Mouse (Mus musculus) small intestine, adult 2 months (tissue): ENCODE data around the gene Tomm40l. TPM values are rescaled to one million over a fixed set of nuclear protein-coding genes. Genes with fewer than 3 reads are reported as not detected.

Experiments
- H3K27ac ChIP-seq: fragments of 200-500 bp; 2 replicates; pipeline ENCODE4 v1.5.1; 2012; ENCODE audit warnings: low read depth, low read length, control low read depth, inconsistent platforms; ENCODE audit not compliant: insufficient read depth
- H3K27me3 ChIP-seq: fragments of 200-500 bp; 2 replicates; pipeline ENCODE4 v1.6.1; 2012; ENCODE audit warnings: mild to moderate bottlenecking, moderate library complexity, low read length, inconsistent platforms; ENCODE audit not compliant: control insufficient read depth, insufficient read depth
- H3K36me3 ChIP-seq: fragments of 200-500 bp; 2 replicates; pipeline ENCODE4 v1.6.1; 2012; ENCODE audit warnings: mild to moderate bottlenecking, low read length, control low read depth, inconsistent platforms; ENCODE audit not compliant: control insufficient read depth, insufficient read depth
- H3K4me1 ChIP-seq: fragments of 200-500 bp; 2 replicates; pipeline ENCODE4 v1.6.1; 2012; ENCODE audit warnings: low read length, inconsistent platforms, mixed read lengths; ENCODE audit not compliant: control insufficient read depth, insufficient read depth, insufficient read length
- H3K4me3 ChIP-seq: fragments of 200-500 bp; 2 replicates; pipeline ENCODE4 v1.5.1; 2012; ENCODE audit warnings: low read depth, mild to moderate bottlenecking, control low read depth, inconsistent platforms, low read length, moderate library complexity
- CTCF ChIP-seq: fragments of 200-500 bp; IDR thresholded peaks from 2 replicates; pipeline ENCODE4 v1.5.1; 2012; ENCODE audit warnings: low read depth, mild to moderate bottlenecking, control low read depth, inconsistent platforms, low read length, moderate library complexity, mixed read lengths; ENCODE audit not compliant: insufficient replicate concordance, insufficient read length; ENCODE audit errors: extremely low read depth
- POLR2A ChIP-seq: fragments of 200-500 bp; IDR thresholded peaks from 2 replicates; pipeline ENCODE4 v1.6.1; 2012; ENCODE audit warnings: low read depth, mild to moderate bottlenecking, control low read depth, inconsistent platforms, low read length, moderate library complexity
- WGBS: fragments of 180-500 bp; shearing (Covaris S2); methylation state at CpG from one replicate; pipeline ENCODE4 v1.1.7; 2018; 5-methylcytosine and 5-hydroxymethylcytosine counted together
- polyA plus RNA-seq: library from polyadenylated mRNA; depleted of rRNA; stranded (reverse); fragments of >200 nt; gene quantifications from 2 replicates; pipeline ENCODE4 v1.2.3, GENCODE M21; 2012

Tomm40l gene
- polyA plus RNA-seq, 1 experiment, result 21.2 TPM

- peak within 1 kb of the TSS; percentile 96 for H3K27ac ChIP-seq
- H3K36me3 ChIP-seq, result peaks cover 20% of the 10 kb centered on the region
- WGBS, result 41% methylated on average over 10 of the region's 10 CpGs
- no peaks in the 10 kb centered on the region for H3K27me3 ChIP-seq
- TF ChIP-seq CTCF (no peak), POLR2A (peak; percentile 76; the same call in 1 of the 2 replicates)
- peaks cover 9% of the 10 kb centered on the region; the same call in 1 of the 2 replicates for H3K4me1 ChIP-seq
- peak within 1 kb of the TSS; percentile 78 for H3K4me3 ChIP-seq
These were observed 8.4 kb downstream of the Tomm40l start, which contains the start of gene Nr1i3 for GRCm38 (mm10) chr1:171213801-171214496. Gene Nr1i3, plus strand, starts transcription at chr1:171213970.

- Histone ChIP-seq H3K4me3 (no peak overlapping the region), H3K4me1 (peaks cover 9% of the 10 kb centered on the region; the same call in 1 of the 2 replicates), H3K27me3 (no peaks in the 10 kb centered on the region), H3K36me3 (peaks cover 9% of the 10 kb centered on the region), H3K27ac (no peak overlapping the region)
- WGBS, result 52% methylated on average over 3 of the region's 3 CpGs
- no peak for TF ChIP-seq CTCF
- no peak for TF ChIP-seq POLR2A
These were observed 9.5 kb downstream of the Tomm40l start for GRCm38 (mm10) chr1:171212854-171213253.

DNA sequence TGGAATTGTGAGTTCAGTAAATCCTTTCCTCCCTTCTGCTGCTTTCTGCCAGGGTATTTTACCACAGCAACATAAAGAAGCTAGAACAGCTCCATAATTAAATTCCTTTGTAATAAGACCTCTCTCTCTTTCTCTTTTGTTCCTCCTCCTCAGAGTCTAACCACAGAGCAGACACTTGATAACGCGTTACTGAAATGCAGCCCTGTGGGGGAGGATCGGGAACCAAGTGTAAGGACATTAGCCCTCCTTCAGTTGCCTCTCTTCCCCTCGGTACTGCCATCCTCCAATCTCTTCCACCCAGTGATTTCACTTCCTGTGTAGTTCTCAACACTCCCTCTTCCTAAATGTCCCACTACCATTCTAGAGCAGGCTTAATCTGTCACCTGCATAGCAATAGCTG, 12.9 kb downstream of the Tomm40l start:
- H3K4me3 ChIP-seq, result no peak overlapping the region
- no peak for TF ChIP-seq CTCF
- 53% methylated on average over 4 of the region's 4 CpGs for WGBS
- no peaks in the 10 kb centered on the region for H3K36me3 ChIP-seq
- H3K27me3 ChIP-seq, result no peaks in the 10 kb centered on the region
- no peak overlapping the region for H3K27ac ChIP-seq
- peaks cover 6% of the 10 kb centered on the region; the same call in 1 of the 2 replicates for H3K4me1 ChIP-seq

GRCm38 (mm10) chr1:171205704-171206493, 16.4 kb downstream of the Tomm40l start:
- Histone ChIP-seq H3K27me3 (no peaks in the 10 kb centered on the region), H3K36me3 (no peaks in the 10 kb centered on the region), H3K4me3 (no peak overlapping the region), H3K27ac (no peak overlapping the region), H3K4me1 (peaks cover 2% of the 10 kb centered on the region; the same call in 1 of the 2 replicates)
- TF ChIP-seq POLR2A, result no peak
- WGBS, result 84% methylated on average over 6 of the region's 6 CpGs

GRCm38 (mm10) chr1:171204249-171204644, 18.1 kb downstream of the Tomm40l start:
- Histone ChIP-seq H3K27me3 (no peaks in the 10 kb centered on the region), H3K4me3 (no peak overlapping the region), H3K36me3 (no peaks in the 10 kb centered on the region), H3K4me1 (peaks cover 5% of the 10 kb centered on the region; the same call in 1 of the 2 replicates), H3K27ac (0 out of 2 replicates have a peak overlapping the region, but pooled peaks have one; percentile 17)
- 25% methylated on average over 7 of the region's 7 CpGs for WGBS
- TF ChIP-seq POLR2A (no peak), CTCF (no peak)

DNA sequence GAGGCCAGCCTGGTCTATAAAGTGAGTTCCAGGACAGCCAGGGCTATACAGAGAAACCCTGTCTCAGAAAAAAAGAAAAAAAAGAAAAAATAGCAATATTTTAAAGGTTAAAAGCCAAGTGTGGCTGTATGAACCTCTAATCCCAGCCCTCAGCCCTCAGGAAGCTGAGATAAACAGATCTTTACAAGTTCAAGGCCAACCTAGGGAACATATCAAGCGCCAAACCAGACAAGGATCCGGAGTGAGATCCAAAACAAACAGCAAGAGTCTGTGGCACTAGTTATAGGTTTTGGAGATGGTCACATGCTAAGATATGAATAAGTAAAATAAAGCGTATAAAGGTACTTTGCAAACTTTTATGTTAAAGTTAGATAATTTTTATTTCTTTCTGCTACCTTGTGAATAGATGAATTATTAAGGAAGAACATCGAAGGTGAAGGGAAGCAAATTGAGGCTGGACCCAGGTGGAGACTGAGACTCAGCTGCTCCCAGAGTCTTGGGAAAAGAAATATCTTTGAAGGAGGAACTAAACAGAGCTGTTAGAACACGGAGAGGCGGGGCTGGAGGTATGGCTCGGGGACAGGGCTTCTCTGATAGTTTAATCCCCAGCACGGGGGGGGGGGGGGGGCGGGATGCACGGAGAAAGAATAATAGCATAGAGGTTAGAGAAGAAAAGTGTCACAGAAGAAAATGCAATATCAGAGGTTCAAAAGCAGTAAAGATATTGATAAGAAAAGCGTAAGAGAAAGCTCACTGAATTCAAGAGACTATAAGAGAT, 18.7 kb downstream of the Tomm40l start:
- WGBS, result 28% methylated on average over 11 of the region's 11 CpGs
- Histone ChIP-seq H3K4me1 (peaks cover 8% of the 10 kb centered on the region; the same call in 1 of the 2 replicates), H3K4me3 (no peak overlapping the region), H3K36me3 (no peaks in the 10 kb centered on the region), H3K27ac (0 out of 2 replicates have a peak overlapping the region, but pooled peaks have one; percentile 17), H3K27me3 (no peaks in the 10 kb centered on the region)
- TF ChIP-seq POLR2A (no peak), CTCF (no peak)

DNA sequence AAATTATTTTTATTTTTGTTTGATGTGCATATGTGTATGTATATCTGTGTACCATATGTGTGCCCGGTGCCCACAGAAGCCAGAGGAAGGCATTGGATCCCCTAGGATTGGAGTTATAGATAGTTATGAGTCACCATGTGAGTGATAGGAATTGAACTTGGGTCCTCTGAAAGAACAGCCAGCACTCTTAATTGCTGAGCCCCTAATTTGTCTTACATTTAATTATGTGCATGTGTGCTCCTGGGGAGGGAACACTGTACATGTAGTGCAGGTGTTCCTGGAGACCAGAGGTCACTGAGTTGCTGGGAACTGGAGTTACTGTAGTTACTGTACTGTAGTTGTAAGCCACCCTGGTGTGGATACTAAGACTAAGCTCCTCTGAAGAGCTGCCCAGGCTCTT, 21.5 kb downstream of the Tomm40l start:
- H3K27me3 ChIP-seq, result peaks cover 5% of the 10 kb centered on the region; the same call in 1 of the 2 replicates
- peaks cover 11% of the 10 kb centered on the region for H3K4me1 ChIP-seq
- no peaks in the 10 kb centered on the region for H3K36me3 ChIP-seq
- 0 out of 2 replicates have a peak overlapping the region, but pooled peaks have one; percentile 2 for H3K27ac ChIP-seq
- WGBS, result 71% methylated on average over 1 of the region's 1 CpGs
- no peak overlapping the region for H3K4me3 ChIP-seq
- TF ChIP-seq CTCF, result no peak
- no peak for TF ChIP-seq POLR2A
